Mouse (Mus musculus): ENCODE data around the gene Rhof. TPM values are rescaled to one million over a fixed set of nuclear protein-coding genes. Genes with fewer than 3 reads are reported as not detected.

Rhof gene
- polyA plus RNA-seq, 1 experiment from 2014 or later, result 2.3 TPM

DNA sequence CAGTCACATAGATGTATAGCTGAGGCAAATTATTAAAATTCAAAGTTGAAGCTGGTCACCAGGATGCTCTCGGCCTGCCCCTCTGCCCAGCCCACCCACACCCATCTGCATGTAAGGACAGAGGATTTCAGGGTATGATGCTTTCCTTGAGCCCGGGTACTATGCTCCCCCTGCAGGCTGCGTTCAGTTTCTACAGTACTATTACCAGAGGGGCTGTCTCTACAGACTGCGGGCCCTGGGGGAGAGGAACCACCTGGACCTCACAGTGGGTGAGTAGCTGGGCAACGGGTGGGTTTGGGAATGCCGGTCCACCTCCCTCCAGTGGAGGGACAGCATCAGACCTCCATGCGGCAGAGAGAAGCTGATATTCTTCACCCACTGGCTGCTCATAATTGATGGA, 17.6 kb downstream of the Rhof start:
- WGBS, result 34% methylated on average over 7 of the region's 7 CpGs
- Histone ChIP-seq H3K27me3 (replicated peaks) (no peaks in the 10 kb centered on the region), H3K36me3 (no peaks in the 10 kb centered on the region), H3K9ac (no peak overlapping the region), H3K4me2 (replicated peaks) (no peak overlapping the region), H3K4me1 (replicated peaks) (0 out of 2 replicates have a peak, but pooled peaks cover 2% of the 10 kb centered on the region), H3K27ac (no peak overlapping the region), H3K9me3 (no peaks in the 10 kb centered on the region), H3K4me3 (replicated peaks) (no peak overlapping the region)
- ATAC-seq, result no peak

DNA sequence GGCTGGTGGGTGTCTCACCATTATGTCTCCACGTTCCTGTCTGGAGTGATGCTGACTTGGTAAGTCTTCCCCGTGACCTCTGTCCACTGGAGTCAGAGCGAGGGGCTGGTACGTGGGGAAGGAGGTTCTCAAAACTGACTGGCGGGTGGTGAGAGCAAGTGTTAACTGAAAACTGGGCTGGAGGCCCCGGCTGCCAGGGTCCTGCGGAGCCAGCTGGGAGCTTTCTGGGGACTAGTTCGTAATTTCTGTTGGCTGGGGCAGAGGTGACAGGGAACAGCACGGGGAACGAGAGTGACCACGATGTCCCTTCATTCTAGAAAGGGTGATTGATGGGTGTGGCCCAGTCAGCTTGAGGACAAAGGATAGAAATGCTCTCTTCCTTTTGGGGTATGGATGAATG, 18.4 kb downstream of the Rhof start:
- Histone ChIP-seq H3K36me3 (no peaks in the 10 kb centered on the region), H3K27ac (no peak overlapping the region), H3K9ac (no peak overlapping the region), H3K4me1 (replicated peaks) (0 out of 2 replicates have a peak, but pooled peaks cover 6% of the 10 kb centered on the region), H3K4me3 (replicated peaks) (no peak overlapping the region), H3K4me2 (replicated peaks) (no peak overlapping the region), H3K27me3 (replicated peaks) (no peaks in the 10 kb centered on the region), H3K9me3 (no peaks in the 10 kb centered on the region)
- ATAC-seq, result no peak
- WGBS, result 70% methylated on average over 11 of the region's 11 CpGs

DNA sequence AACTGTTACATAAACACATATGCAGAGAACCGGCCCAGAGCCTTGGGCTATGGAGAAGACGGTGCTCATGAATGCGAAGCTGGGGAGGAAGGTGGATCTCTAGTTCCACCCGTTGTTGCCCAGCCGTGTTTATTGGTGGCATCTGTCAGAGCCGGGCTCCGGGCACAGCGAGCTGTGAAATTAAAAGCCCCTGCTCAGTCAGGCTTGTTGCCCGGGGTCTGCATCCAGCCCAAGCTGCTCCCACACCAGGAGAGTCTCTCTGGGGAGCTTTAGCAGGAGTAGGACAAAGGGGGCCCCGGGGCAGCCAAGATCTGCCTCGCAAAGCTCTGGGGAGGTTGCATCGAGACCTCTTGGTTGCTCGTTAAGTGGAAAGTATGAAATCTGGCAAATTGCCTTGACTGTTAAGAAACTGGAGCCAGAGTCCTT, 22.2 kb downstream of the Rhof start:
- Histone ChIP-seq H3K36me3 (no peaks in the 10 kb centered on the region), H3K27me3 (replicated peaks) (no peaks in the 10 kb centered on the region), H3K27ac (no peak overlapping the region), H3K4me2 (replicated peaks) (no peak overlapping the region), H3K4me3 (replicated peaks) (no peak overlapping the region), H3K9ac (no peak overlapping the region), H3K9me3 (no peaks in the 10 kb centered on the region), H3K4me1 (replicated peaks) (0 out of 2 replicates have a peak, but pooled peaks cover 6% of the 10 kb centered on the region)
- WGBS, result 67% methylated on average over 13 of the region's 13 CpGs
- no peak for ATAC-seq

DNA sequence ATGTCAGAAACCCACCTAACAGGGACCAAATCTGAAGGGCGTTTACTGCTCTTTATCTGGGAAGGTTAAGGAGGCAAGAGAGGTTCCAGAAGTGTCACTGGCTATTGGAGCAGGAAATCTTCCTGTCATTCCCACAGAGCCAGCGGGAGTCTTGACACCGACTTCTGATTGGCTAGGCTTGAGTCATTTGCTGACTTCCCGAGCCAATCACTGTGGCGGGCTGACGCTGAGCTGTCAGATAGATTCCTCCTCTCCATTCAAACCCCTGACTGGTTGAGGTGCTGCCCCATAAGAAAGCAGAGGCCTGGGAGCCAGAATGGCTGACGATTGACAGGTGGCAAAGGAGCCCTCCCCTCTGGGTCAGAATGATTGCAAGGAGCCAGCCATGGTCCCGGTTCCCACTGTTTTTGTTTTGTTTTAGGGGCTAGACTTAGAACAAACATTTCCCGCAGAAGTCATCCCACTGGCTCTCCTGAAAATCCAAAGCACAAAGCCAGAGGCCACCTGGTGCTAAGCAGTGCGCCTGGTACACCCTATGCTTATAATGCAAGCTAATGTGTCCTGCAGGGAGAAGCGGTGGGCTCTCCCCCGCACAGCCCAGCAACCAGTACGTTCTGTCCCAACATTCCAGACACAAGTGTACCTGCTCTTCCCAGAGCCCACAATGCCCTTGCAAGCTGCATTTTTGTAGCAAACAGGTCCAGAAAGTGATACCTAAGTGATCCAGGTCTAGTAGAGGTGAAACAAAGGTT, 22.9 kb downstream of the Rhof start:
- 0 out of 2 replicates have a peak, but pooled peaks cover 6% of the 10 kb centered on the region for H3K4me1 ChIP-seq (replicated peaks)
- no peaks in the 10 kb centered on the region for H3K27me3 ChIP-seq (replicated peaks)
- H3K36me3 ChIP-seq, result no peaks in the 10 kb centered on the region
- peak overlapping the region; percentile 9; the same call in 1 of the 2 replicates for H3K4me3 ChIP-seq (replicated peaks)
- 32% methylated on average over 13 of the region's 13 CpGs for WGBS
- no peak overlapping the region for H3K9ac ChIP-seq
- H3K27ac ChIP-seq, result no peak overlapping the region
- ATAC-seq, result peak; percentile 59; the same call in 1 of the 2 replicates
- peak overlapping the region; percentile 40 for H3K4me2 ChIP-seq (replicated peaks)
- no peaks in the 10 kb centered on the region for H3K9me3 ChIP-seq

DNA sequence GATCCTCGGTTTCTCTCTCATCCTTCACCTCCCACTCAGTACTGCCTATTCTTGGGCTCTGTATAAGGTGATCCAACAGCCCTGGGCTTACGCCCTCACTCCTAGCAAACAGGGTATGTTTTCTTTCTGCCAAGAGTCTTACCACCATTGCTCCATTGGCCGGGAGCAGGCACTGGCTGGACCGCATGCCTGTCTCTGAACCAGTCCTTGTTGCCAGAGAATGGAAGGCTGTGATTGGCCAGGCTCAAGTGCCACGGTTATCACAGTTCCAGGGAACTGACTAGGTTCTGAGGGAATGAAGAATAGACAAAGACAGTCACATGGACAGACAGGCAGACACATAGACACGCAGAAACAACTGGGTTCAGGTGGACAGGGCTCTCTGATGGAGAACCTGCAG, 27.7 kb downstream of the Rhof start:
- Histone ChIP-seq H3K27ac (no peak overlapping the region), H3K4me2 (replicated peaks) (no peak overlapping the region), H3K4me1 (replicated peaks) (peaks cover 9% of the 10 kb centered on the region; the same call in 1 of the 2 replicates), H3K4me3 (replicated peaks) (no peak overlapping the region), H3K9ac (no peak overlapping the region), H3K36me3 (no peaks in the 10 kb centered on the region), H3K27me3 (replicated peaks) (no peaks in the 10 kb centered on the region), H3K9me3 (no peaks in the 10 kb centered on the region)
- ATAC-seq, result no peak
- WGBS, result 82% methylated on average over 6 of the region's 6 CpGs

DNA sequence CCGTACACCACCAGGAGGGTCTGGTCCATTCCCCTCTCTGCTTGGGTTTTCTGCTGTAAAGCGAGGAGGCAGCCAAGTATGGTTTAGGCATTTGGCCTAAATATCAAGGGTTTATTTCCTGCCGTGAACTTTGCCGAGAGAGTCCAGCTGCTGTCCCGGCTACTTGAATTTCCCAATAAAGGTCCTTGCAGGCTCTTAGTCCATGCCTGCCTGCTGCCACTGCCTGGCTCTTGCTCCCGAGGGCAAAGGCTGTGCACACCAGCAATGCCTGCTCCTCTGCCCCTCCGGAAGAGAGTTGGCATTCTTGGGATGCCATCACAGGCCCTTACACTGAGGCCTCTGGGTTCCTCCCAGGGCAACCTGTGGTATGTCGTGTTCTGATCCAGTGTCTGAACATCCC, 28.9 kb downstream of the Rhof start:
- no peaks in the 10 kb centered on the region for H3K9me3 ChIP-seq
- WGBS, result 38% methylated on average over 8 of the region's 8 CpGs
- peak overlapping the region; percentile 58 for H3K27ac ChIP-seq
- H3K4me1 ChIP-seq (replicated peaks), result peaks cover 6% of the 10 kb centered on the region; the same call in 1 of the 2 replicates
- H3K4me2 ChIP-seq (replicated peaks), result no peak overlapping the region
- H3K9ac ChIP-seq, result no peak overlapping the region
- ATAC-seq, result peak; percentile 34; the same call in 1 of the 2 replicates
- H3K4me3 ChIP-seq (replicated peaks), result no peak overlapping the region
- no peaks in the 10 kb centered on the region for H3K36me3 ChIP-seq
- H3K27me3 ChIP-seq (replicated peaks), result no peaks in the 10 kb centered on the region

DNA sequence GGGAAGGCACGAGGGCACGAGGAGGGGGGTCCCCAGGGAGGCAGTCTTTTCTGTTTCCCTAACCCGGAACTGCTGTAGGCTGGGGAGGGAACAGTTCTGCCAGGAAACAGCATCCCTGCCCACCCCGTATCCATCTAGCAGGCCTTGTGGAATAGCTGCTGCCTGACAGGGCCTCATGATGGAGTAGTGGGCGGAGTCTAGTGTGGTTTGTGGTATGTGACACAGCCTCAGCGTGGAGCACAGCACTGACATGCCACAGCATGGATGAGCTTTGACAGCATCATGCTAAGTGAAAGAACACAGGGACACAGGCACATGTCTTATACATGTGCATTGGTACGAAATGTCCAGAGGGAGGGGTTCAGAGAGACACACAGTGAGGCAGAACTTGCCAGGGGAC, 30.1 kb downstream of the Rhof start:
- Histone ChIP-seq H3K4me3 (replicated peaks) (no peak overlapping the region), H3K4me1 (replicated peaks) (peaks cover 6% of the 10 kb centered on the region; the same call in 1 of the 2 replicates), H3K4me2 (replicated peaks) (no peak overlapping the region), H3K36me3 (no peaks in the 10 kb centered on the region), H3K27ac (no peak overlapping the region), H3K9me3 (no peaks in the 10 kb centered on the region), H3K9ac (no peak overlapping the region), H3K27me3 (replicated peaks) (no peaks in the 10 kb centered on the region)
- no peak for ATAC-seq
- WGBS, result 56% methylated on average over 7 of the region's 7 CpGs

DNA sequence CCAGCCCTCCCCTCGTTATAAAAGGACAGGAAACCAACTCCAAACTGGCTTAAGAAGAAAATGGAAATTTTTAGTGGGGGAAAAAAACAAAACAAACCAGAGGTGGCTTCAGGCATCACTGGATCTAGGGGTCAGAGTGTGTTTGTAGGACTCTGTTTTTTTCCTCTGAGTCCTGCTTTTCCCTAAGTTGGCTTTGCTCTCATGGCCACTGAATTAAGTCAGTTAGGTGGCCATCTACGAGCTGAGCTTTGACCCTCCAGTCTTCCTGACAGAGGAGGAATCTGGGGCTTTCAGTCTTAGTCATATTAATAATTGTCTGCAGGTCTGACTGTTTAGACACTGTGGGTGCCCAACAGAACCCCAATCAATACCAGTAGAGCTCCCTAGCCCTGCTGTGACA, 34.0 kb downstream of the Rhof start:
- Histone ChIP-seq H3K36me3 (no peaks in the 10 kb centered on the region), H3K27ac (no peak overlapping the region), H3K4me1 (replicated peaks) (peaks cover under 1% of the 10 kb centered on the region; the same call in 1 of the 2 replicates), H3K4me2 (replicated peaks) (no peak overlapping the region), H3K9ac (no peak overlapping the region), H3K9me3 (no peaks in the 10 kb centered on the region), H3K4me3 (replicated peaks) (no peak overlapping the region), H3K27me3 (replicated peaks) (no peaks in the 10 kb centered on the region)
- ATAC-seq, result no peak
- 83% methylated on average over 2 of the region's 2 CpGs for WGBS

DNA sequence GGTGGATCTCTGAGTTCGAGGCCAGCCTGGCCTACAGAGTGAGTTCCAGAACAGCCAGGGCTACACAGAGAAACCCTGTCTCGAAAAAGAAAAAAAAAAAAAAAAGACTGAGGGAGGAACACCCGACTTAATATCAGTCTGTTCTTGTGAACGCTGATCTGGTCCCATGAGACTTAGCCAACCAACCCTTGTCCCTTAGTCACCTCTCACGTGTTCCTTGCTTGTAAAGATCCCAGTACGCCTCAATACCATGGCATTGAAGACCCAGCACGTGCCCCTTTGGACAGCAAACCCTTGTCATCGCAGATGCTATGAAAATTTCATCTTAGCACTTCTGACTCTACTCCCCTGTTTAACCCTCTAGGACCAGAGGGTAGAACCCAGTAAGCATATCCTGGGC, 36.2 kb downstream of the Rhof start:
- no peak overlapping the region for H3K4me2 ChIP-seq (replicated peaks)
- ATAC-seq, result no peak
- H3K4me1 ChIP-seq (replicated peaks), result no peaks in the 10 kb centered on the region
- H3K27me3 ChIP-seq (replicated peaks), result no peaks in the 10 kb centered on the region
- 88% methylated on average over 8 of the region's 8 CpGs for WGBS
- H3K4me3 ChIP-seq (replicated peaks), result no peak overlapping the region
- H3K9ac ChIP-seq, result no peak overlapping the region
- H3K27ac ChIP-seq, result no peak overlapping the region
- H3K36me3 ChIP-seq, result no peaks in the 10 kb centered on the region
- H3K9me3 ChIP-seq, result no peaks in the 10 kb centered on the region

DNA sequence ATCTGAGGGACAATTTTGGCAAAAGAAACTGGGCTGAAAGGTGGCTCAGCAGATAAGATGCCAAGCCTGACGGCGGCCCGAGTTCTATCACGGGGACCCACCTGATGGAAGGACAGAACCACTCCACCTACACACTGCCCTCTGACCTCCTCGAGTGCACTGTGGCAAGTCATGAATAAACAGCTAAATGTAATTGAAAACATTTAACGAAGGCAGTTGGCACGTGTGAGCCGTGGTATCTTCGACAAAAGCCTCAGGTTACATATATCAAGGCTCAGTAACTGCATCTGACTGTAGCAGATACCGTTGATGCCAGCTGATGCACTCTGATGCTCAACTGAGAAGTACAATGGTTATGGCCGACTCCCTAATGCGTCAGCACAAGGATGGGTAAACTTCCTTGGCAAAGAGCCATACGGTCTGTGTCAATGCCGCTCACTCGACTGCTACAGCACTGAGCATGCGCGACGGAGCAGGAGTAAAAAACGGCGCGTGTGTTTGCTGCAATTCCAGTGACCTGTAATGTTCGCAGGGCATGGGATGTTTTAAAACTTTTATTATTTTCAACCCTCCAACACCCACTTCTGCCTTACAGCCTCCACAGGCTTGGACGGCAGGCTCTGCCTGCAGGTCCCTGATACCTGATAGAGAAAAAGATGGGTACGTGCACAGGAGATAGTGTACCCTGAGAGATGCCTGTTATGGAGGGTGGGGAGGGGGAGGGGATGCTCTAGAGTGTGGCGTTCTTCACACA, 38.1 kb downstream of the Rhof start:
- no peak overlapping the region for H3K4me3 ChIP-seq (replicated peaks)
- H3K9ac ChIP-seq, result no peak overlapping the region
- ATAC-seq, result peak; percentile 68; the same call in 1 of the 2 replicates
- H3K27ac ChIP-seq, result no peak overlapping the region
- H3K4me1 ChIP-seq (replicated peaks), result no peaks in the 10 kb centered on the region
- 74% methylated on average over 25 of the region's 25 CpGs for WGBS
- no peak overlapping the region for H3K4me2 ChIP-seq (replicated peaks)
- H3K9me3 ChIP-seq, result no peaks in the 10 kb centered on the region
- no peaks in the 10 kb centered on the region for H3K27me3 ChIP-seq (replicated peaks)
- H3K36me3 ChIP-seq, result no peaks in the 10 kb centered on the region

DNA sequence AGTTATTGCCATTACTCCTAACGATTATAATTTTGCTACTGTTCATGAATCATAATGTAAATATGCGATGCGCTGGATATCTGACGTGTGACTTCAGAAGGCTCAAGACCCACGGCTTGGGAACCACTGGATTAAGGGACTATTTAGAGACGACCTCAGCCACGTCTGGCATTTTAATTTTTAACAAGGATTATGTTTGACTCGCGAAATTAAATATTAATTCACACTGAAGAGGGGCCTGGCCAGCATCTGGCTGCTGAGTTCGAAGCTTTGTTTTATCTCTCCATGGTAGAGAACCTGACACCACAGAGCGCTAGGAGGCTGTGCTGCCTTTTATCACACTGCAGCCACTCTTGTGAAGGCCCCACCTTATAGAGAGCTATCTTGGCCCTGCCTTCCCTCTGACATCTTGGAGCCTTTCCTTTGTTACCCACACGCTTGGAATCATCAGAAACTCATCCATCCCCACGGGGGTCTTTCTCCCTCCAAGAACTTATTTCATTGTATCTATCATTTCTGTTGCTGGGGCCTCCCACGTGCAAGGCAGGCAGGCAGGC, 39.3 kb downstream of the Rhof start:
- WGBS, result 64% methylated on average over 14 of the region's 14 CpGs
- no peak overlapping the region for H3K4me2 ChIP-seq (replicated peaks)
- no peaks in the 10 kb centered on the region for H3K27me3 ChIP-seq (replicated peaks)
- H3K9me3 ChIP-seq, result no peaks in the 10 kb centered on the region
- no peak overlapping the region for H3K9ac ChIP-seq
- no peak overlapping the region for H3K27ac ChIP-seq
- ATAC-seq, result peak; percentile 56; the same call in 1 of the 2 replicates
- H3K4me3 ChIP-seq (replicated peaks), result no peak overlapping the region
- H3K36me3 ChIP-seq, result no peaks in the 10 kb centered on the region
- H3K4me1 ChIP-seq (replicated peaks), result no peaks in the 10 kb centered on the region

DNA sequence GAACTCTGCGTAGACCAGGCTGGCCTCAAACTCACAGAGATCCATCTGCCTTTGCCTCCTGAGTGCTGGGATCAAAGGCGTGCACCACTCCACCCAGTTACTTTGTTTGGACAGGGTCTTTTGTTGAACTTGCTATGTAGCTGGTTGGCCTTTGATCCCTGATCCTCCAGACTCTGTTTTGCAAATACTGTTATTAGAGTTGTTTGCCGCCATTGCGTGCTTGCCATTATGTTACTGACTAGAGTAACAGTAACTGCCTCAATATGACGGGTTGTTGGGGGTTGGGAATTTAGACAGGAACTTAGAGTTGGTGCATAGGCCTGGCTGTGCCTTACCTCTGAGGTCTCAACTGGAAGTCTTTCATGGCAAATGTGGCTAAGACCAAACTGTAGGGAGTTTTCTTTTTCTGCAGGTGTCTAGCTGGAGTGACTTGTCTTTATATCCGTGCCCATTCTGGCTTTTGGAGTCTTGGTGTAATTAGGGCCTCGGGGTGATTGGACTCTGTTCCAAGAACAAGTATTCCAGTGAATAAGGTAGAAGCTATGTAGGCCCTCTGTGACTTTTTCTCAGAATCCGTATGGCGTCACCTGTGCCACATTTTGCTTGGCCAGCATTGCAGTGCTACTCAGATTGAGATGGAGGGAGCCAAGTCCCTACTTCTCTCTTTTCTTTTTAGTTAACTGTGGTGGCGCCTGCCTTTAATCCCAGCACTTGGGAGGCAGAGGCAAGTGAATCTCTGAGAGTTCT, 41.8 kb downstream of the Rhof start:
- no peak for ATAC-seq
- no peaks in the 10 kb centered on the region for H3K9me3 ChIP-seq

More for the DNA sequence above, 41.8 kb downstream of the Rhof start:
- Histone ChIP-seq H3K9ac (no peak overlapping the region), H3K4me3 (replicated peaks) (no peak overlapping the region), H3K27ac (no peak overlapping the region), H3K27me3 (replicated peaks) (no peaks in the 10 kb centered on the region), H3K4me2 (replicated peaks) (no peak overlapping the region), H3K36me3 (no peaks in the 10 kb centered on the region), H3K4me1 (replicated peaks) (no peaks in the 10 kb centered on the region)
- WGBS, result 85% methylated on average over 10 of the region's 10 CpGs
